Mouse (Mus musculus): ENCODE data around the gene Map7. TPM values are rescaled to one million over a fixed set of nuclear protein-coding genes. Genes with fewer than 3 reads are reported as not detected.

Map7 gene
- 100 to 1,000 TPM; 102 to 118 TPM for total RNA-seq (2021)
- long read RNA-seq, experiment 1, full-length matches to known transcripts = 38 of 93 reads
- long read RNA-seq, experiment 1, partial matches to known transcripts = 19 of 93 reads
- long read RNA-seq, experiment 1, other reads (novel, unspliced or antisense) = 36 of 93 reads
- long read RNA-seq, experiment 2, full-length matches to known transcripts = 20 of 56 reads
- long read RNA-seq, experiment 2, partial matches to known transcripts = 12 of 56 reads
- long read RNA-seq, experiment 2, other reads (novel, unspliced or antisense) = 24 of 56 reads

- TF ChIP-seq CTCF (IDR thresholded peaks at IDR 0.05) = no peak
- peak; percentile 33 to 34 for DNase-seq (ENCODE audit: extremely low spot score in 1 of 2, low spot score in 2 of 2)
- intact Hi-C loops (cut with DNase I) = loop anchor here (2.0 kb wide), 2 partner anchors 23 to 51 kb away; no protein-coding TSS in a partner anchor
- Histone ChIP-seq H3K4me3 (peak within 1 kb of the TSS; percentile 89), H3K27ac (peak within 1 kb of the TSS; percentile 93)
Observed at GRCm38 (mm10) chr10:20148130-20148772, at the start of gene Map7. Gene Map7, plus strand, starts transcription at chr10:20148471.

GRCm38 (mm10) chr10:20101456-20101855 is 46.8 kb upstream of the Map7 start:
- no peak for TF ChIP-seq CTCF (IDR thresholded peaks at IDR 0.05)
- DNase-seq (ENCODE audit: extremely low spot score in 1 of 2, low spot score in 2 of 2) = no peak
- Histone ChIP-seq H3K4me3 (no peak overlapping the region), H3K27ac (no peak overlapping the region)
- intact Hi-C loops (cut with DNase I) = no loop called here

- TF ChIP-seq CTCF (IDR thresholded peaks at IDR 0.05) = no peak
- H3K27ac ChIP-seq = no peak overlapping the region
- intact Hi-C loops (cut with DNase I) = no loop called here
- DNase-seq (ENCODE audit: extremely low spot score in 1 of 2, low spot score in 2 of 2) = peak in 1 of 2 experiments; percentile 32
- no peak overlapping the region for H3K4me3 ChIP-seq
Observed at GRCm38 (mm10) chr10:20104271-20104931, 43.9 kb upstream of the Map7 start.

GRCm38 (mm10) chr10:20105575-20105974 is 42.7 kb upstream of the Map7 start:
- intact Hi-C loops (cut with DNase I) = no loop called here
- DNase-seq (ENCODE audit: extremely low spot score in 1 of 2, low spot score in 2 of 2) = no peak
- Histone ChIP-seq H3K4me3 (no peak overlapping the region), H3K27ac (no peak overlapping the region)
- no peak for TF ChIP-seq CTCF (IDR thresholded peaks at IDR 0.05)

- TF ChIP-seq CTCF (IDR thresholded peaks at IDR 0.05) = no peak
- H3K27ac ChIP-seq = no peak overlapping the region
- DNase-seq (ENCODE audit: extremely low spot score in 1 of 2, low spot score in 2 of 2) = no peak
- intact Hi-C loops (cut with DNase I) = no loop called here
- no peak overlapping the region for H3K4me3 ChIP-seq
Observed at GRCm38 (mm10) chr10:20107031-20107430, 41.2 kb upstream of the Map7 start.

- no peak for DNase-seq (ENCODE audit: extremely low spot score in 1 of 2, low spot score in 2 of 2)
- intact Hi-C loops (cut with DNase I) = no loop called here
- Histone ChIP-seq H3K27ac (no peak overlapping the region), H3K4me3 (no peak overlapping the region)
- no peak for TF ChIP-seq CTCF (IDR thresholded peaks at IDR 0.05)
Observed at GRCm38 (mm10) chr10:20111508-20111907, 36.8 kb upstream of the Map7 start.

- H3K4me3 ChIP-seq = no peak overlapping the region
- intact Hi-C loops (cut with DNase I) = no loop called here
- no peak overlapping the region for H3K27ac ChIP-seq
- no peak for TF ChIP-seq CTCF (IDR thresholded peaks at IDR 0.05)
- DNase-seq (ENCODE audit: extremely low spot score in 1 of 2, low spot score in 2 of 2) = no peak
Observed at GRCm38 (mm10) chr10:20112026-20112973, 36.0 kb upstream of the Map7 start.

- intact Hi-C loops (cut with DNase I) = loop anchor here (5.0 to 10.0 kb wide), 2 partner anchors 187 to 405 kb away; partner anchors contain the start of genes Il20ra and Map3k5
- no peak overlapping the region for H3K27ac ChIP-seq
- TF ChIP-seq CTCF (IDR thresholded peaks at IDR 0.05) = no peak
- no peak overlapping the region for H3K4me3 ChIP-seq
- DNase-seq (ENCODE audit: extremely low spot score in 1 of 2, low spot score in 2 of 2) = no peak
Observed at GRCm38 (mm10) chr10:20119504-20120425, 28.5 kb upstream of the Map7 start.

- TF ChIP-seq CTCF (IDR thresholded peaks at IDR 0.05) = no peak
- DNase-seq (ENCODE audit: extremely low spot score in 1 of 2, low spot score in 2 of 2) = no peak
- no peak overlapping the region for H3K4me3 ChIP-seq
- no peak overlapping the region for H3K27ac ChIP-seq
- intact Hi-C loops (cut with DNase I) = loop anchor here (5.0 to 10.0 kb wide), 2 partner anchors 190 to 407 kb away; partner anchors contain the start of genes Il20ra and Map3k5
Observed at GRCm38 (mm10) chr10:20121981-20122380, 26.3 kb upstream of the Map7 start.

- intact Hi-C loops (cut with DNase I) = loop anchor here (5.0 to 10.0 kb wide), 2 partner anchors 191 to 409 kb away; partner anchors contain the start of genes Il20ra and Map3k5
- 0 out of 2 replicates have a peak overlapping the region, but pooled peaks have one; percentile 47 for H3K27ac ChIP-seq
- DNase-seq (ENCODE audit: extremely low spot score in 1 of 2, low spot score in 2 of 2) = no peak
- no peak overlapping the region for H3K4me3 ChIP-seq
- no peak for TF ChIP-seq CTCF (IDR thresholded peaks at IDR 0.05)
Observed at GRCm38 (mm10) chr10:20123401-20123800, 24.9 kb upstream of the Map7 start.
